Mouse (Mus musculus) midbrain, embryonic 16.5 days (tissue): ENCODE measurements at regions not wholly inside any gene's neighbourhood (a gene's known extent, or its start where the extent isn't known, plus 50 kb on each side); places are given as distances from the start of the nearest gene placed in this dataset.

Experiments
- ATAC-seq: fragments of 200-750 bp; cut with Nextera tagmentation; 2 replicates; pipeline ENCODE4 v1.8.0; 2017; ENCODE audit warnings: moderate TSS enrichment
- H3K27ac ChIP-seq: fragments of 300-500 bp; sonication (generic); 2 replicates; pipeline ENCODE4 v1.5.1; 2014; ENCODE audit warnings: mild to moderate bottlenecking, low read length, mixed read lengths
- H3K27me3 ChIP-seq: fragments of 300-500 bp; sonication (generic); 2 replicates; pipeline ENCODE4 v1.6.1; 2014; ENCODE audit warnings: low read depth, low read length, mixed read lengths; ENCODE audit not compliant: control insufficient read depth, insufficient read depth
- H3K36me3 ChIP-seq: fragments of 300-500 bp; sonication (generic); 2 replicates; pipeline ENCODE4 v1.6.1; 2014; ENCODE audit warnings: mild to moderate bottlenecking, low read length, moderate library complexity, mixed read lengths; ENCODE audit not compliant: control insufficient read depth, insufficient read depth
- H3K4me1 ChIP-seq: fragments of 300-500 bp; sonication (generic); 2 replicates; pipeline ENCODE4 v1.6.1; 2014; ENCODE audit warnings: mild to moderate bottlenecking, low read length, mixed read lengths; ENCODE audit not compliant: control insufficient read depth, insufficient read depth
- H3K4me2 ChIP-seq: fragments of 300-500 bp; sonication (generic); 2 replicates; pipeline ENCODE4 v1.6.1; 2014; ENCODE audit warnings: mild to moderate bottlenecking, low read length, mixed read lengths
- H3K4me3 ChIP-seq: fragments of 300-500 bp; sonication (generic); 2 replicates; pipeline ENCODE4 v1.5.1; 2014; ENCODE audit warnings: low read depth, mild to moderate bottlenecking, low read length, moderate library complexity, mixed read lengths
- H3K9ac ChIP-seq: fragments of 300-500 bp; sonication (generic); 2 replicates; pipeline ENCODE4 v1.6.1; 2014; ENCODE audit warnings: low read depth, low read length, mixed read lengths
- H3K9me3 ChIP-seq: fragments of 300-500 bp; sonication (generic); replicated peaks from 2 replicates; pipeline ENCODE4 v1.6.1; 2014; ENCODE audit warnings: mild to moderate bottlenecking, low read length, mixed read lengths; ENCODE audit not compliant: control insufficient read depth, poor library complexity, severe bottlenecking
- WGBS: fragments of 180-500 bp; shearing (Covaris S2); extraction: QIAGEN DNeasy Blood & Tissue Kit; methylation state at CpG from one replicate; pipeline ENCODE4 v1.1.7; 2014; 5-methylcytosine and 5-hydroxymethylcytosine counted together

GRCm38 (mm10) chr11:17637158-17637557 lies 316.5 kb downstream of the Etaa1 start:
- Histone ChIP-seq H3K27me3 (no peaks in the 10 kb centered on the region), H3K9me3 (no peaks in the 10 kb centered on the region), H3K4me2 (no peak overlapping the region), H3K4me1 (no peaks in the 10 kb centered on the region), H3K4me3 (no peak overlapping the region), H3K27ac (no peak overlapping the region), H3K9ac (no peak overlapping the region), H3K36me3 (no peaks in the 10 kb centered on the region)
- no peak for ATAC-seq
- WGBS, result 57% methylated on average over 3 of the region's 3 CpGs

GRCm38 (mm10) chr11:17639922-17640321 lies 313.8 kb downstream of the Etaa1 start:
- Histone ChIP-seq H3K4me1 (no peaks in the 10 kb centered on the region), H3K9ac (no peak overlapping the region), H3K27me3 (no peaks in the 10 kb centered on the region), H3K36me3 (no peaks in the 10 kb centered on the region), H3K4me3 (no peak overlapping the region), H3K4me2 (no peak overlapping the region), H3K9me3 (no peaks in the 10 kb centered on the region), H3K27ac (no peak overlapping the region)
- ATAC-seq, result no peak
- WGBS, result 77% methylated on average over 7 of the region's 7 CpGs

- H3K9ac ChIP-seq, result no peak overlapping the region
- H3K27me3 ChIP-seq, result no peaks in the 10 kb centered on the region
- no peak for ATAC-seq
- H3K36me3 ChIP-seq, result no peaks in the 10 kb centered on the region
- no peaks in the 10 kb centered on the region for H3K4me1 ChIP-seq
- H3K4me2 ChIP-seq, result no peak overlapping the region
- no peak overlapping the region for H3K27ac ChIP-seq
- H3K4me3 ChIP-seq, result no peak overlapping the region
- H3K9me3 ChIP-seq, result no peaks in the 10 kb centered on the region
Observed at GRCm38 (mm10) chr11:17647441-17647840, 306.2 kb downstream of the Etaa1 start.

GRCm38 (mm10) chr11:17651389-17652156 lies 302.1 kb downstream of the Etaa1 start:
- no peaks in the 10 kb centered on the region for H3K9me3 ChIP-seq
- no peak overlapping the region for H3K9ac ChIP-seq
- 54% methylated on average over 4 of the region's 4 CpGs for WGBS
- H3K36me3 ChIP-seq, result no peaks in the 10 kb centered on the region
- no peak overlapping the region for H3K27ac ChIP-seq
- no peak for ATAC-seq
- H3K27me3 ChIP-seq, result no peaks in the 10 kb centered on the region
- no peak overlapping the region for H3K4me2 ChIP-seq
- no peak overlapping the region for H3K4me3 ChIP-seq
- no peaks in the 10 kb centered on the region for H3K4me1 ChIP-seq

- no peaks in the 10 kb centered on the region; the same call in 1 of the 2 replicates for H3K4me1 ChIP-seq
- H3K4me3 ChIP-seq, result no peak overlapping the region
- no peaks in the 10 kb centered on the region for H3K9me3 ChIP-seq
- WGBS, result 91% methylated on average over 2 of the region's 2 CpGs
- H3K9ac ChIP-seq, result no peak overlapping the region
- H3K36me3 ChIP-seq, result no peaks in the 10 kb centered on the region
- H3K27me3 ChIP-seq, result no peaks in the 10 kb centered on the region
- H3K27ac ChIP-seq, result no peak overlapping the region
- no peak overlapping the region for H3K4me2 ChIP-seq
- no peak for ATAC-seq
Observed at GRCm38 (mm10) chr11:17655840-17656239, 297.8 kb downstream of the Etaa1 start.

- ATAC-seq, result 0 out of 2 replicates have a peak, but pooled peaks have one; percentile 43
- no peaks in the 10 kb centered on the region for H3K36me3 ChIP-seq
- H3K9me3 ChIP-seq, result no peaks in the 10 kb centered on the region
- H3K4me1 ChIP-seq, result no peaks in the 10 kb centered on the region; the same call in 1 of the 2 replicates
- H3K27me3 ChIP-seq, result no peaks in the 10 kb centered on the region
- no peak overlapping the region for H3K27ac ChIP-seq
- WGBS, result 72% methylated on average over 3 of the region's 3 CpGs
- no peak overlapping the region for H3K4me3 ChIP-seq
- H3K9ac ChIP-seq, result no peak overlapping the region
- H3K4me2 ChIP-seq, result no peak overlapping the region
Observed at GRCm38 (mm10) chr11:17657720-17658119, 296.0 kb downstream of the Etaa1 start.

- Histone ChIP-seq H3K4me1 (no peaks in the 10 kb centered on the region; the same call in 1 of the 2 replicates), H3K9me3 (no peaks in the 10 kb centered on the region), H3K9ac (no peak overlapping the region), H3K36me3 (no peaks in the 10 kb centered on the region), H3K27me3 (no peaks in the 10 kb centered on the region), H3K4me2 (no peak overlapping the region), H3K27ac (0 out of 2 replicates have a peak overlapping the region, but pooled peaks have one; percentile 11), H3K4me3 (no peak overlapping the region)
- ATAC-seq, result peak; percentile 68
- WGBS, result 20% methylated on average over 3 of the region's 3 CpGs
Observed at GRCm38 (mm10) chr11:17658289-17658688, 295.4 kb downstream of the Etaa1 start.

GRCm38 (mm10) chr11:17658717-17659116 lies 295.0 kb downstream of the Etaa1 start:
- H3K4me2 ChIP-seq, result no peak overlapping the region
- H3K9ac ChIP-seq, result no peak overlapping the region
- H3K36me3 ChIP-seq, result no peaks in the 10 kb centered on the region
- H3K27ac ChIP-seq, result no peak overlapping the region
- ATAC-seq, result no peak
- H3K4me3 ChIP-seq, result no peak overlapping the region
- no peaks in the 10 kb centered on the region for H3K27me3 ChIP-seq
- no peaks in the 10 kb centered on the region; the same call in 1 of the 2 replicates for H3K4me1 ChIP-seq
- H3K9me3 ChIP-seq, result no peaks in the 10 kb centered on the region
- WGBS, result 78% methylated on average over 4 of the region's 4 CpGs

GRCm38 (mm10) chr11:17663893-17664292 lies 289.8 kb downstream of the Etaa1 start:
- Histone ChIP-seq H3K4me1 (no peaks in the 10 kb centered on the region), H3K4me3 (no peak overlapping the region), H3K9me3 (no peaks in the 10 kb centered on the region), H3K4me2 (no peak overlapping the region), H3K9ac (no peak overlapping the region), H3K36me3 (no peaks in the 10 kb centered on the region), H3K27ac (no peak overlapping the region), H3K27me3 (no peaks in the 10 kb centered on the region)
- 66% methylated on average over 5 of the region's 5 CpGs for WGBS
- ATAC-seq, result peak; percentile 48; the same call in 1 of the 2 replicates
